Mouse (Mus musculus): ENCODE data around the gene Zfp853.
A peak's percentile ranks its signal among the peaks of the same experiment; 100 is the strongest.

Gene Zfp853

GRCm38 (mm10) chr5:143289299-143289698 lies 4.1 kb downstream of the Zfp853 start:
- no peak for DNase-seq

- no peak for DNase-seq
Observed at GRCm38 (mm10) chr5:143288378-143288911, 5.0 kb downstream of the Zfp853 start.

GRCm38 (mm10) chr5:143287774-143288328 lies 5.6 kb downstream of the Zfp853 start:
- DNase-seq, result no peak

GRCm38 (mm10) chr5:143284762-143285161 lies 8.7 kb downstream of the Zfp853 start:
- no peak for DNase-seq

- DNase-seq, result no peak
Observed at GRCm38 (mm10) chr5:143279247-143279646, 14.2 kb downstream of the Zfp853 start.

- no peak for DNase-seq
Observed at GRCm38 (mm10) chr5:143275761-143276160, 17.7 kb downstream of the Zfp853 start.

GRCm38 (mm10) chr5:143272540-143273330 lies 20.7 kb downstream of the Zfp853 start:
- DNase-seq, result no peak

- DNase-seq, result no peak
Observed at GRCm38 (mm10) chr5:143272108-143272507, 21.3 kb downstream of the Zfp853 start.

- DNase-seq, result no peak
Observed at GRCm38 (mm10) chr5:143271642-143272041, 21.8 kb downstream of the Zfp853 start.

GRCm38 (mm10) chr5:143270151-143270519 lies 23.3 kb downstream of the Zfp853 start:
- DNase-seq, result no peak

GRCm38 (mm10) chr5:143269363-143270150 lies 23.9 kb downstream of the Zfp853 start, which contains the start of gene Zfp316:
Gene Zfp316, minus strand, starts transcription at chr5:143270022.
- DNase-seq, result peak; percentile 64

GRCm38 (mm10) chr5:143268985-143269362 lies 24.4 kb downstream of the Zfp853 start:
- no peak for DNase-seq

GRCm38 (mm10) chr5:143266794-143267193 lies 26.6 kb downstream of the Zfp853 start:
- no peak for DNase-seq

- no peak for DNase-seq
Observed at GRCm38 (mm10) chr5:143265409-143265808, 28.0 kb downstream of the Zfp853 start.

- DNase-seq, result no peak
Observed at GRCm38 (mm10) chr5:143264689-143265088, 28.7 kb downstream of the Zfp853 start.

GRCm38 (mm10) chr5:143261636-143262035 lies 31.8 kb downstream of the Zfp853 start:
- DNase-seq, result no peak

GRCm38 (mm10) chr5:143255802-143256201 lies 37.6 kb downstream of the Zfp853 start:
- no peak for DNase-seq

GRCm38 (mm10) chr5:143255131-143255519 lies 38.3 kb downstream of the Zfp853 start:
- DNase-seq, result no peak

GRCm38 (mm10) chr5:143254487-143255130 lies 38.8 kb downstream of the Zfp853 start:
- no peak for DNase-seq

GRCm38 (mm10) chr5:143253881-143254486 lies 39.4 kb downstream of the Zfp853 start:
- no peak for DNase-seq

GRCm38 (mm10) chr5:143253186-143253880 lies 40.1 kb downstream of the Zfp853 start:
- DNase-seq, result no peak

- no peak for DNase-seq
Observed at GRCm38 (mm10) chr5:143252791-143253185, 40.6 kb downstream of the Zfp853 start.

Data from lung, postnatal 36 days (tissue).